Mouse (Mus musculus): ENCODE measurements around the gene Trp53bp2. TPM values are rescaled to one million over a fixed set of nuclear protein-coding genes. Genes with fewer than 3 reads are reported as not detected.

Trp53bp2 gene
- polyA plus RNA-seq, 1 experiment from 2014 or later, result 35.7 TPM

GRCm38 (mm10) chr1:182436746-182437145, 27.8 kb downstream of the Trp53bp2 start:
- Histone ChIP-seq H3K4me1 (replicated peaks; ENCODE audit: control insufficient read depth, insufficient read depth, low read length) (no peaks in the 10 kb centered on the region), H3K27ac (ENCODE audit: low read depth, low read length) (no peak overlapping the region), H3K27me3 (ENCODE audit: control insufficient read depth, insufficient read depth, low read length) (no peaks in the 10 kb centered on the region), H3K36me3 (ENCODE audit: control insufficient read depth, insufficient read depth, low read length) (peaks cover 6% of the 10 kb centered on the region; the same call in 1 of the 2 replicates), H3K4me3 (ENCODE audit: low read depth, low read length) (no peak overlapping the region), H3K9me3 (ENCODE audit: control insufficient read depth, low read length) (no peaks in the 10 kb centered on the region), H3K4me2 (ENCODE audit: low read depth, low read length, severe bottlenecking) (no peak overlapping the region), H3K9ac (ENCODE audit: low read length) (no peak overlapping the region)
- WGBS, result 90% methylated on average over 5 of the region's 5 CpGs
- no peak for ATAC-seq (replicated peaks; ENCODE audit: low FRiP score)
- no peak for DNase-seq (ENCODE audit: low spot score)

GRCm38 (mm10) chr1:182439546-182440222, 30.7 kb downstream of the Trp53bp2 start:
- no peaks in the 10 kb centered on the region; the same call in 1 of the 2 replicates for H3K36me3 ChIP-seq (ENCODE audit: control insufficient read depth, insufficient read depth, low read length)

GRCm38 (mm10) chr1:182441791-182442473, 33.0 kb downstream of the Trp53bp2 start:
- Histone ChIP-seq H3K36me3 (ENCODE audit: control insufficient read depth, insufficient read depth, low read length) (peaks cover 2% of the 10 kb centered on the region; the same call in 1 of the 2 replicates), H3K27ac (ENCODE audit: low read depth, low read length) (no peak overlapping the region), H3K4me3 (ENCODE audit: low read depth, low read length) (no peak overlapping the region), H3K4me1 (replicated peaks; ENCODE audit: control insufficient read depth, insufficient read depth, low read length) (no peaks in the 10 kb centered on the region), H3K9me3 (ENCODE audit: control insufficient read depth, low read length) (no peaks in the 10 kb centered on the region), H3K9ac (ENCODE audit: low read length) (no peak overlapping the region), H3K4me2 (ENCODE audit: low read depth, low read length, severe bottlenecking) (no peak overlapping the region), H3K27me3 (ENCODE audit: control insufficient read depth, insufficient read depth, low read length) (no peaks in the 10 kb centered on the region)
- no peak for DNase-seq (ENCODE audit: low spot score)
- WGBS, result 90% methylated on average over 18 of the region's 18 CpGs
- ATAC-seq (replicated peaks; ENCODE audit: low FRiP score), result no peak

More at GRCm38 (mm10) chr1:182439546-182440222, 30.7 kb downstream of the Trp53bp2 start:
- Histone ChIP-seq H3K4me1 (replicated peaks; ENCODE audit: control insufficient read depth, insufficient read depth, low read length) (no peaks in the 10 kb centered on the region), H3K4me3 (ENCODE audit: low read depth, low read length) (no peak overlapping the region), H3K4me2 (ENCODE audit: low read depth, low read length, severe bottlenecking) (no peak overlapping the region), H3K9me3 (ENCODE audit: control insufficient read depth, low read length) (no peaks in the 10 kb centered on the region), H3K9ac (ENCODE audit: low read length) (no peak overlapping the region), H3K27ac (ENCODE audit: low read depth, low read length) (no peak overlapping the region), H3K27me3 (ENCODE audit: control insufficient read depth, insufficient read depth, low read length) (no peaks in the 10 kb centered on the region)
- 89% methylated on average over 5 of the region's 5 CpGs for WGBS
- no peak for DNase-seq (ENCODE audit: low spot score)
- no peak for ATAC-seq (replicated peaks; ENCODE audit: low FRiP score)

GRCm38 (mm10) chr1:182444116-182444515, 35.1 kb downstream of the Trp53bp2 start:
- no peak overlapping the region for H3K4me2 ChIP-seq (ENCODE audit: low read depth, low read length, severe bottlenecking)
- no peak overlapping the region for H3K4me3 ChIP-seq (ENCODE audit: low read depth, low read length)
- H3K27ac ChIP-seq (ENCODE audit: low read depth, low read length), result no peak overlapping the region
- no peaks in the 10 kb centered on the region for H3K27me3 ChIP-seq (ENCODE audit: control insufficient read depth, insufficient read depth, low read length)
- DNase-seq (ENCODE audit: low spot score) (no peak), ATAC-seq (replicated peaks; ENCODE audit: low FRiP score) (no peak)
- peaks cover 7% of the 10 kb centered on the region; the same call in 1 of the 2 replicates for H3K36me3 ChIP-seq (ENCODE audit: control insufficient read depth, insufficient read depth, low read length)
- no peaks in the 10 kb centered on the region for H3K4me1 ChIP-seq (replicated peaks; ENCODE audit: control insufficient read depth, insufficient read depth, low read length)
- WGBS, result 93% methylated on average over 2 of the region's 2 CpGs
- no peaks in the 10 kb centered on the region for H3K9me3 ChIP-seq (ENCODE audit: control insufficient read depth, low read length)
- no peak overlapping the region for H3K9ac ChIP-seq (ENCODE audit: low read length)

GRCm38 (mm10) chr1:182448276-182449035, 39.5 kb downstream of the Trp53bp2 start:
- no peaks in the 10 kb centered on the region for H3K27me3 ChIP-seq (ENCODE audit: control insufficient read depth, insufficient read depth, low read length)
- no peak for ATAC-seq (replicated peaks; ENCODE audit: low FRiP score)
- no peak for DNase-seq (ENCODE audit: low spot score)
- H3K9me3 ChIP-seq (ENCODE audit: control insufficient read depth, low read length), result no peaks in the 10 kb centered on the region
- 95% methylated on average over 14 of the region's 14 CpGs for WGBS
- H3K4me1 ChIP-seq (replicated peaks; ENCODE audit: control insufficient read depth, insufficient read depth, low read length), result no peaks in the 10 kb centered on the region
- peaks cover 7% of the 10 kb centered on the region; the same call in 1 of the 2 replicates for H3K36me3 ChIP-seq (ENCODE audit: control insufficient read depth, insufficient read depth, low read length)
- no peak overlapping the region for H3K27ac ChIP-seq (ENCODE audit: low read depth, low read length)
- no peak overlapping the region for H3K4me3 ChIP-seq (ENCODE audit: low read depth, low read length)
- H3K9ac ChIP-seq (ENCODE audit: low read length), result no peak overlapping the region
- H3K4me2 ChIP-seq (ENCODE audit: low read depth, low read length, severe bottlenecking), result no peak overlapping the region

- no peaks in the 10 kb centered on the region for H3K4me1 ChIP-seq (replicated peaks; ENCODE audit: control insufficient read depth, insufficient read depth, low read length)
- WGBS, result 85% methylated on average over 4 of the region's 4 CpGs
- H3K27ac ChIP-seq (ENCODE audit: low read depth, low read length), result no peak overlapping the region
- no peak overlapping the region for H3K4me2 ChIP-seq (ENCODE audit: low read depth, low read length, severe bottlenecking)
- no peak overlapping the region for H3K9ac ChIP-seq (ENCODE audit: low read length)
- DNase-seq (ENCODE audit: low spot score) (no peak), ATAC-seq (replicated peaks; ENCODE audit: low FRiP score) (no peak)
- peaks cover 8% of the 10 kb centered on the region; the same call in 1 of the 2 replicates for H3K36me3 ChIP-seq (ENCODE audit: control insufficient read depth, insufficient read depth, low read length)
- no peak overlapping the region for H3K4me3 ChIP-seq (ENCODE audit: low read depth, low read length)
- H3K9me3 ChIP-seq (ENCODE audit: control insufficient read depth, low read length), result no peaks in the 10 kb centered on the region
- H3K27me3 ChIP-seq (ENCODE audit: control insufficient read depth, insufficient read depth, low read length), result no peaks in the 10 kb centered on the region
Measured at GRCm38 (mm10) chr1:182452473-182452872, 43.5 kb downstream of the Trp53bp2 start.

- DNase-seq (ENCODE audit: low spot score), result no peak
- no peak for ATAC-seq (replicated peaks; ENCODE audit: low FRiP score)
- Histone ChIP-seq H3K4me1 (replicated peaks; ENCODE audit: control insufficient read depth, insufficient read depth, low read length) (no peaks in the 10 kb centered on the region), H3K9ac (ENCODE audit: low read length) (no peak overlapping the region), H3K27ac (ENCODE audit: low read depth, low read length) (no peak overlapping the region), H3K36me3 (ENCODE audit: control insufficient read depth, insufficient read depth, low read length) (peaks cover 2% of the 10 kb centered on the region; the same call in 1 of the 2 replicates), H3K4me3 (ENCODE audit: low read depth, low read length) (no peak overlapping the region), H3K9me3 (ENCODE audit: control insufficient read depth, low read length) (no peaks in the 10 kb centered on the region), H3K4me2 (ENCODE audit: low read depth, low read length, severe bottlenecking) (no peak overlapping the region), H3K27me3 (ENCODE audit: control insufficient read depth, insufficient read depth, low read length) (no peaks in the 10 kb centered on the region)
- 95% methylated on average over 2 of the region's 2 CpGs for WGBS
Measured at GRCm38 (mm10) chr1:182455080-182455479, 46.1 kb downstream of the Trp53bp2 start.

- ATAC-seq (replicated peaks; ENCODE audit: low FRiP score) (no peak), DNase-seq (ENCODE audit: low spot score) (no peak)
- Histone ChIP-seq H3K9me3 (ENCODE audit: control insufficient read depth, low read length) (no peaks in the 10 kb centered on the region), H3K27me3 (ENCODE audit: control insufficient read depth, insufficient read depth, low read length) (no peaks in the 10 kb centered on the region), H3K4me2 (ENCODE audit: low read depth, low read length, severe bottlenecking) (no peak overlapping the region), H3K9ac (ENCODE audit: low read length) (no peak overlapping the region), H3K36me3 (ENCODE audit: control insufficient read depth, insufficient read depth, low read length) (peaks cover 2% of the 10 kb centered on the region; the same call in 1 of the 2 replicates), H3K4me1 (replicated peaks; ENCODE audit: control insufficient read depth, insufficient read depth, low read length) (no peaks in the 10 kb centered on the region), H3K4me3 (ENCODE audit: low read depth, low read length) (no peak overlapping the region), H3K27ac (ENCODE audit: low read depth, low read length) (no peak overlapping the region)
- 87% methylated on average over 19 of the region's 19 CpGs for WGBS
Measured at GRCm38 (mm10) chr1:182458556-182458955, 49.6 kb downstream of the Trp53bp2 start.

All from forebrain, embryonic 11.5 days (tissue).